Mouse (Mus musculus) B cell, adult 2 months (primary cell): ENCODE data around the gene Fhad1.
"Not testable (repeated sequence)": the region's sequence is repeated elsewhere in the genome, so short reads cannot be mapped to it uniquely, and the experiment has no call there.

Source experiments
- DNase-seq, 2 experiments: peaks; one replicate each; pipeline ENCODE4 v3.0.0; 2022

Fhad1 gene

DNA sequence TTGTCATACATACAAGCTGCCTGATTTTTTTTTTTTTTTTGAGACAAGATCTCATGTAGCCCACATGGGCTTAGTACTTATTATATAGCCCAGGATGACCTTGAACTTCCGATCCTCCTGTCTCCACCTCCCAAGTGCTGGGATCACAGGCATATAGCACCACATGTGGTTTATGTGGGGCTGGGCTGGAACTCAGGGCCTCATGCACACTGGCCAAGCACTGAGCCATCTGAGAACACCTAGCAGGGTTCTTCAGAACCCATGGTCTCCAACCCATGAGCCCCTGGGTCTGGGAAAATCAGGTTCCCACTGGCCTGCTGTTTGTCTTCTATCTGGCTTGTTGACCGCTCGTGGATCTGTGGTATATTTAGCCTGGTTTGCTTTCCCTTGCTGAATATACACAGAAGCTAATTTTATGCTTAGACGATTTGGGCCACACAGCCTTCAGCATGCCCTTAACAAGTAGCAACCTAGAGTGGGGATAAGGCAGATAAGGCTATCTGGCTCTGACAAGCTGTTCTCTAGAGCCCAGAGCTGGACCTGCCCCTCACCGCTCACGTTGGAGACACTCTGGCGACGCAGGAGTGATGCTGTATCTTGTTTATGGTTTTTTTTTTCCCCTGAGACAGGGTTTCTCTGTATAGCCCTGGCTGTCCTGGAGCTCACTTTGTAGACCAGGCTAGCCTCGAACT, 24.9 kb upstream of the Fhad1 start:
- DNase-seq = no peak

DNA sequence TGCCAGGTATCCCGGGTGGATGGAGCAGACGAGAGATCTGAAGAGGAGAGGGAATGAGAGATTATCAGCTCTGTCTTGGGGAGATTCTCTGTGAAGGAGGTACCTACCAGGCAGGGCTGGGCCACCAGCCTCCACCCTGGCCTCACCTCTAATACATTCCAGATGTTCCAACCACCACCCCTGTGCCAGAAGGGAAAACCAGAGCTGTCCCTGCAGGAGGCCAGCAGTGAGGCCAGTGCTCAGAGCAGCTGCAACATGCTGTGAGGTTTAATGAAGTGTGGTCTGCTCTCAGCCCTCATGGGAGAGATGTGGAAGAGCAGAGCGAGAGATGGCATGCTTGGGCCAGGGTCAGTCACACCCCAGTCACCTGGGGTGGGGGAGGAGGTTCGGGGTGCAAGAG, 23.0 kb upstream of the Fhad1 start:
- DNase-seq = no peak

DNA sequence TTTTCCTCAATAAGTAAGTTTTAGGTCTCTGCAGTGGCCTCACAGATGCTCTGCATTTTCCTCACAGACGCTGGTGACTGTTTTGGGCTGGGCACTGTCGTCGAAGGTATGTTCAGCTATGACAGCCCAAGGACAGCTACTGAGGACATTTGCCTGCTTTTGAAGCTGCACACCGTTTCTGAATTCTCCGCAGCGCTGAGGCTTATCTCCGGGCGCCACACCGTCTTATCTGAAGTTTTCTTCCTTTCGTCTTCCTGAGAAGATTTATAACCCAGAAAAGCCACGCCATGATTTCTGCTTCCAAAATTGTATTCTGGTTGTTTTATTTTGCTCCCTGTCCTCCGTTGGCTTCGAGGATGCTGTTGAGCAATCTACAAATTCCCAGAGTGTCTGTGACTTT, 13.7 kb upstream of the Fhad1 start:
- no peak for DNase-seq

DNA sequence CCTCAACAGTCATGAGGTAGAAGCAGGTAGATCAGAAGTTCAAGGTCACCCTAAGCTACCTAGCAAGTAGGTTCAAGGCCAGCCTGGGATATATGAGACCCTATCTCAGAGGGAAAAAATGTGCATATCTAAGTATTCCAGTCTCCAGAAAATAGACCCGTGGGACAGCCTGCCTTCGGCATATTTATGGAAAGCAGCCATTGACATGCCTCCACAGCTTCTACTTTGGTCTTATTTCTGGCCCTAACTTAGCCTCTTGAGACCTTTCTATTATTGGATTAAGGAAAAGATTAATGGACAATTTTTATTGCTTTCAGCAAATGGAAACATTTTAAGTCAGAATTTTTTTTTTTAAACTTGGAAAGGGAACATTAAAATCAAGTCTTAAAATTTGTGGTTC, 12.1 kb upstream of the Fhad1 start:
- no peak for DNase-seq

DNA sequence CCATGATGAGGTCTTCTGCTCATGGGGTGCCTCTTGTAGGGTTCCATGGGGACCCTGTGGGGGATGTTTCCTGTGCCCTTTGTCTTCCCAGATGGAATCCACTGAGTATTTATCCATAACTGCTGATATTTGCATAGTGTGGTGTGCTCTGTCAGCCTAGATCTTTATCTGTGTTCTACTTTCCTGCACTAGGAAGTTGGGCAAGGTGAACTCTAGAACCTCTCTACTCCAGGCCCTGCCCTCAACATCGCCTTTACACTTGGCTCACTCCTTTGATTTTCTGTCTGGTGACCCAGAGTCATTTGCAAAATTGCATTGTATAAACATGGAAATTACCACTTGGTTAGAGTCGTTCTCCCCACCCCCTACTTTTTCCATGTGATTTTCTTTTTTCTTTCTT, 9.7 kb upstream of the Fhad1 start:
- DNase-seq = no peak

DNA sequence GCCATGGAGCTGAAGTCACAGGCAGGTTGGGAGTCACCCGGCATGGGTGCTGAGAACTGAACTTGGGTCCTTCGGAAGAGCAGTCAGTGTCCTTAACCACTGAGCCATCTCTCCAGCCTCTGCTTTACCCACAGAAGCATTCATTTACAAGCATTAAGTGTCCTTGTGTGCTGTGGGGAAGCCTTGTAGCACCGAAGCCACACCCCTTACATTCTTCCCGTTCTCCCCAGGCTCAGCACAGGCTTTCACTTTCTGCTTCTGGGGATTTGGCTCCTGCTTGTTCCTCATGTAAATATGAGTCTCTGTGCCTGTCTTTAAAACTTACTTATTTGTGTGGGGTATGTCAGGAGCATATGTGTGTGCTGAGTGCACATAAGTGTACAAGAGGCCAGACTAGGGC, 8.3 kb upstream of the Fhad1 start:
- no peak for DNase-seq

DNA sequence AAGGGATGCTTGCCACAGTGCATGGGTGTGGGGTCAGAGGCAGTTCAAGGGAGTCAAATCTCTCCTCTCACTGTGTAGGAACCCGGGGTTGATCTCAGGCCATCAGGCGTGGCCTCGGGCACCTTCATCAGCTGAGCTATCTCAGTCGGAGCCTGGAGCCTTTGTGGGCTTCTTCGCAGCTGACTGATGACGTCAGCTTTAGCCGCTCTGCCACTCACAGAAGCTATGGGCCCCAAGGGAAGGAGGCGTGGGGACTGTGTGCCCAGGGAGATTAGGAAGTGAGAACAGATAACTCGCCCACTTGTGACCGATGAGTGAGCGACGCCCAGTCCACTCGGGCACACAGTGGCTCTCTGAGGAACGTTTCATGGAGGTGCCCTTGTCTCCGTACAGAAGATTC, 2.8 kb upstream of the Fhad1 start:
- DNase-seq = peak; percentile 24 to 37

DNA sequence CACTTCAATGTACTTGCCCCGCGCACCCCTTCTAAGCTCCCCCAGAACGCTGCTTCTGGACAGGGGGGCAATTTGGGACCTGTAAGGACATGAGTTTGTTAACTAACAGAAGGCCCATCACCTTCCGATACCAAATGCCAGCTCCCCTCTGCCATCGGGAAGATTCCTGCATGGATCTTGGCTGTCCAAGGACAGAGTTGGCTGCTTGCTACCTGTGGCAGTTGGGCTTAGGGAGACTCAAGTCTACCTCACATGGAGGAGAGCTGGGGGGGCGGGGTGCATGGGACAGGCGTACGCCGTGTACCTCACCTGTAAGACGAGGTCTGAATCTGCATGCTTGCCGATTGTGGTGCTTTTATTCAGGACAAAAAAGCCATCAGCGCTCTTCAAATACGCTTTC, 3.6 kb downstream of the Fhad1 start:
- DNase-seq = no peak

DNA sequence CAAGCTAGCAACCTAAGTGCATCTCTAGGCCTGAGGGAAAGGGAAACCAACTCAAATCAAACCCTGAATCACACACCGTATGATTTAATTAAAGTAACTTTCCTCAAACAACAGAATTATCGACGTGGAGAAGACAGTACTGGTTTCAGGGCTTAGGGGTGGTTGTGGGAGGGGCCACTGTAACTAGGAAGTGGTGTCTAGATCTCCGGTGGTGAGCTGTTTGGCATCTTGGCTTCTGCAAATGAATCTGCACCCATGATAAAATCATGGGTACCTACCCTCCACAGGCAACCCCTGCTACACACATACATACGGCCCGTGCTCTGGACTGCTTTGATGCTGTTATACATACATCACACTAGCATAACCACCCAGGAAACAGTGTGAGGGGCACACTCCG, 4.4 kb downstream of the Fhad1 start:
- no peak for DNase-seq

DNA sequence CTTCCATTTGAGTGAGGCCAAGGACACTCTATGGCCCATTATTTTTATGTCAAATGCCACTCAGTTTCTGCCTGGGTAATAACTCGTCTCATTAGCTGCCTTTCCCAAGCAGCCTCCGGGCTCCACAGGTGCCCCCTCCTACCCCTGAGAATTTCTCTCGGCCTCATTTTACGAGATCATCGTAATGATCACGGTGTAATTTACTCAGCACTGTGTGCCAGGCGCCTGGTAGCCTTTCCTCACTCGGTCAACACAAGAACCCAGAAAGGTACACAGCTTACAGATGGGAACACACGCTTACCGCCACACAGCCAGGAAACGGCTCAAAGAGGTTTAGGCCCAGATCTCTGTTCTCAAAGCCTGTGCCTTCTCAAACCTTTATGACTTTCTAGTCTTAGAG, 6.7 kb downstream of the Fhad1 start:
- DNase-seq = no peak

DNA sequence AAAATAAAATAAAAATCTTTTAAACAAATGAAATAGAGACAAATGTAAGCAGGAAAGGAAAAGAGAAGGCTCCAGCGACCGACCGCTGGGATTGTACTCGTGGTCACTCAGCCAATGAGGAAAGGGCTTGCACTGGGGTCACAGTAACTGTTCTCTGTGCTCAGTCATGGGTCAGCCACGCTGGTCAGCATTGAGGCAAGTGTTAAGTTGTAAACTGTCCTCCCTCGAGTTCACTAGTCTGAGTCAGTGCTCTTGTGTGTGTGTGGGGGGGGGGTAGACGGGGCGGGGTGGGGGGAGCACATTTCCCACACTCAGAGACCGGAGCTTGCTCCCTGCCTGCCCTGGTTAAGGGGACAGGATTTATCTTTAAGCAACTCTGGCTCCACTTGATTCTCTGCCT, 14.3 kb downstream of the Fhad1 start:
- DNase-seq = no peak

DNA sequence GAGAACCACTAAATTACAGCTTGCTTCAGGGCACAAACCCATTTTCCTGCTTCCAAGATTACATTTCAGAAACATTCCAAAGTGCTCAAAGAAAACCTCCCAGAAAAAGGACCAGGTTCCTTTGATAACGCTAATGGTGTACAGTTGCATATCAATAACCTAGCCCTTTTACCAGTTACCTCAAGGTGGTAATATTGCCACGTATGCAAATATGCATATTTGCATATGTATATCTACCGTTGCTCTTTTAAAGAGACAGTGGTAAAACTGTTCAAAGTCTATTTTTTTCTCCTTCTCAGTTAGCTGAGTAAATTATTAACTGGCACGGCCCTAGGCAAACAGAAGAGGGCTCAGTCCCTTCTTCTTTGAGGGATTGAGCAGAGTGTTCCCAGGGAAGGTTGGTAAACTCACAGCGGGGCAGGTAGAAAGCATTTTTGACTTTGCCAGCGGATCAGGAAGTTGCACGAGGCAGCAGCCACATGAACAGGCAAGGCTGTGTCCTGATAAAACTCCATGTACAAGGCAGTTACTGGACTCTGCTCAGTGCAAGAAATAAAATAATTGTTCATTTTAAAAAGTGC, 15.3 kb downstream of the Fhad1 start:
- no peak for DNase-seq

DNA sequence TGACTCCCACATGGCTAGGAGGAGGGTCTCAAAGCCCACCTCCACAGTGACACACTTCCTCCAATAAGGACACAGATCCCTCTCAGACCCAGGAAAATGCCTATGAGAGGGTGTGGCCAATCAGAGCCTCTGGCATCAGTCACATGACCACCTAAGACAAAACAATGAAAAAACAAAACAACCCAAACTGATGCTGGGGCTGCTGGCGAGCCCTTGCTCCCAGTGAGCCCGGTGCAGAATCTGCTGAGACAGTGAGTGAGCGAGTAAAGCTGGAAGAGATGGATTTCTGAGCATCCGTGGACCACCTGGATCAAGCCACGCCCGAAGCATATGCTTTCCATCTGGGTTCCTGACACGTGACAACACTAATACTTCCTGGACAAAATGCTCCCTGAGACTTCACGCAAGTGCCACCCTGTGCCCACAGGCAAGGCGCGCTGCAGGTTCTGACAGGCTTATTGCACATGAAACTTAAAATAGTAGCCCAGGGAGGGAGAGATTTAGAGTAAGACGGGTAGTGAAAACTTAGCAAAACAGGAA, 16.5 kb downstream of the Fhad1 start:
- peak; percentile 12 to 18 for DNase-seq

DNA sequence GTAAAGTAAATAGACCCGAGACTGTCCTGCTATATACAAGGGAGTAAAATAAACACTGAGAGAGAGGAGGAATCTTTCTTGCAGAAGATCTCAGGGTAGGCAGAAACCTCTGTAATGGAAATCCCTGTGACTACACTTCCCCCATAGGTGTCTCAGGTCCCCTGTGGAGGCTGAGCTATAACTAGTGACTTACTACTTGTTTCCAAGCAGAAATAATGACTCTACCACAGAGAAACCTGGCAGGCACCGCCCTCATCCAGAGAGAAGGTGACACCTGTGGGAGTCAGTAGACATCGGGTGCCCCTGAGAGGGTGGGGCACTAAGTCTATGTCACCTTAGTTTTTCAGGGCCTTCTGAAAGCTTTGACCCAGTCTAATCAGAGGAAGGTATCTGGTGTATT, 18.0 kb downstream of the Fhad1 start:
- no peak for DNase-seq

DNA sequence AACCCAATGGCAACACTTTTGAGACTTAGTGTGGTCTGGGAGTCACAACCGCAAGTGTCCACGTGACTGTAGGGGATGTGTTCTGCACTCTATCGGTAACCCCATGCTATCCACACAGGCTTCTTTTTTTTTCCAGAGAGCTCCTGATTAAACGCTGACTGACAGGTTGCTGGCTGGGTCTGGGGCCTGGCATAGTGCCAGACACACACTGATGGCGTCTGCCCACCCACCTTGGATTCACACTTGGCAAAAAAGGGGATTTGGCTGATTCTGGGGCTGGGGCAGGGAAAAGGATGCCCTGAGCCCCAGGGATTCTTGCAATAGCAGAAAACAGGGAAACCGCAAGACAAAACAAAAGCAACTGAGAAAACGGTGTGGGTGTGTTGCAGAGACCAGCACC, 18.8 kb downstream of the Fhad1 start:
- no peak for DNase-seq

DNA sequence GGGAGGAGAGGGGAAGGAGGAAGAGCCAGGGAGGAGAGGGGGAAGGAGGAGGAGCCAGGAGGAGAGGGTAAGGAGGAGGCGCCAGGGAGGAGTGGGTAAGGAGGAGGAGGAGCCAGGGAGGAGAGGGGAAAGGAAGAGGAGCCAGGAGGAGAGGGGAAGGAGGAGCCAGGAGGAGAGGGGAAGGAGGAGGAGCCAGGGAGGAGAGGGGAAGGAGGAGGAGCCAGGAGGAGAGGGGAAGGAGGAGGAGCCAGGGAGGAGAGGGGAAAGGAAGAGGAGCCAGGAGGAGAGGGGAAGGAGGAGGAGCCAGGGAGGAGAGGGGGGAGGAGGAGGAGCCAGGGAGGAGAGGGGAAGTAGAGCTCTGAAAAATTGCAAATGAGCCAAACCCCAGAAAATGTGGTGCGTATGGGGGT, 20.8 kb downstream of the Fhad1 start:
- DNase-seq = not testable (repeated sequence)

DNA sequence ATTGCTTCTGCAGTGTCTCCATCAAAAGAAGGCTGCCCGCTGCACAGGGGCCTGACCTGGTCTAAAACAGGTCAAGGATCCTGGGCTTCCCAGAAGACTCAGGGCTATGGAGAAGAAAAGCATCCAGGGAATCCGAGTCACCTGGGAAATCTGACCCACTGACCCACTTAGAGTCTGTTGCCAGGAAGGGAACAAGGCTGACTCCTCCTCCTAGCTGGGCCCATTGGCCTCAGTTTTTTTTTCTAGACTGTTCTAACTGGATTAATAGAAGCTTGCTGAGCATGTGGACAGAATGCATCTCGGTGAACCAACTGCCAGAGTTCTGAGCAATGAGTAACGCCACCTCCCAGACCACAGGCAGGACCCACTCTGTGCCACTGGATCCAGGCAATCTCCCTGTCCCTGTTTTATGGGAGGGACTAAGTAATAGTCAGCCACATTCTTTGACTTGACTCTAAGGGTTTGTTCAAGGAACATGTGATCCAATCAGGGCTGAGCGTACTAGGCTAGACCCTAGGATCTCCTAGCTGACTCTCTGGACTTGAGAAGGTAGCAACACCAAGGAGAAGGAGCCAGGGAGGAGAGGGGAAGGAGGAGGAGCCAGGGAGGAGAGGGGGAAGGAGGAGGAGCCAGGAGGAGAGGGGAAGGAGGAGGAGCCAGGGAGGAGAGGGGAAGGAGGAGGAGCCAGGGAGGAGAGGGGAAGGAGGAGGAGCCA, 21.4 kb downstream of the Fhad1 start:
- DNase-seq = no peak

DNA sequence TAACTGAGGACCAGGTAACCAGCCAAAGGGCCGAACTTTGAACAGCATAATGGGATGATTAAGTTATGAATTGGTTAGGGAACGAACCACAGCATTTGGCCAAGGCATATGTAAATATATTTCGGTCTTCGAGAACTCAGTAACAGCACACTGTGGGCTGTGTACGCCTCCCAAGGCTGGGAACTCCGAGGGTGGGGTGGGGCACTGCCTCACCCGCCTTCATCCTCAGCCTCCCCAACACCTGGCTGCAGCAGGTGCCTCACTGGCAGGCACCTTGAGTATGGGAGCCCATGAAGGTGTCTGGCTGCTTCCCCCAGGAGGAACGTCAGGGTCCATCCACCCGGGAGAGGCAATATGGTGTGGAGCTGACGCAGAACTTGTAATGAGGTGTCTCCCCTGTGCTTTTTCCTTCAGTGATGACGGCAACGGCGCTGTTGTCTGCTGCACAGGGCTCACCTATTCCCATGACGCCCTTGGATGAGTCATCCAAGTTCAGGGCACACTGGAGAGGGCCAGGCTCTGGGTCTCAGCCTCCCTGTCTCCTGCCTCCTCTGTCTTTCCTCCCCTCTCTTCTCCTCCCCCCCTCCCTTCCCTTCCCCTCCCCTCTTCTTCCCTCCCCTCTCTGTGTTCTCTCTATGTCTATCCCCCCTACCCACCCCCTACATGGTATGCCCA, 22.2 kb downstream of the Fhad1 start:
- no peak for DNase-seq

DNA sequence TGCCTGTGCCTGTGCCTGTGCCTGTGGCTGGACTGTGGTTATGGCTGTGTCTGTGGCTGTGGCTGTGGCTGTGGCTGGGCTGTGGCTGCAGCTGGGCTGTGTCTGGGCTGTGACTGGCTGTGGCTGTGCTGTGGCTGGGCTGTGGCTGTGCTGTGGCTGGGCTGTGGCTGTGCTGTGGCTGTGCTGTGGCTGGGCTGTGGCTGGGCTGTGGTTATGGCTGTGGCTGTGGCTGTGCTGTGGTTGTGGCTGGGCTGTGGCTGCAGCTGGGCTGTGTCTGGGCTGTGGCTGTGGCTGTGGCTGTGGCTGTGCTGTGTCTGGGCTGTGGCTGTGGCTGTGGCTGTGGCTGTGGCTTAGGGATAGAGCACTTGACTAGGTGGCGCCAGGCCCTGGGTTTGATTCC, 26.7 kb downstream of the Fhad1 start:
- DNase-seq = no peak

DNA sequence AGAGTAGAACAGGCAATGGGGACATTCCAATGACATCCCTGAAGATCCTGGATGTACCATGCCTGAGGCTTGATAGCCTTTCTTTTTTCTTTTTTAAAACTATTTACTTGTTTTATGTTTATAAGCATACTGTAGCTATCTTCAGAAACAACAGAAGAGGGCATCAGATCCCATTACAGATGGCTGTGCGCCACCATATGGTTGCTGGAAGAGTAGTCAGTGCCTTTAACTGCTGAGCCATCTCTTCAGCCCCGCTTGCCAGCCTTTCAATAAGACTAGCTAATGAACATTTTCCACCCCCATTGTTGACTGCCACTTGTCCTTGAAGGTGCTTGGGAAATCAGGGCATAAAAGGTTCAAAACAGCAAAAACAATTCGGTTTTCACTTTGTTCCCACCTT, 31.2 kb downstream of the Fhad1 start:
- DNase-seq = no peak

DNA sequence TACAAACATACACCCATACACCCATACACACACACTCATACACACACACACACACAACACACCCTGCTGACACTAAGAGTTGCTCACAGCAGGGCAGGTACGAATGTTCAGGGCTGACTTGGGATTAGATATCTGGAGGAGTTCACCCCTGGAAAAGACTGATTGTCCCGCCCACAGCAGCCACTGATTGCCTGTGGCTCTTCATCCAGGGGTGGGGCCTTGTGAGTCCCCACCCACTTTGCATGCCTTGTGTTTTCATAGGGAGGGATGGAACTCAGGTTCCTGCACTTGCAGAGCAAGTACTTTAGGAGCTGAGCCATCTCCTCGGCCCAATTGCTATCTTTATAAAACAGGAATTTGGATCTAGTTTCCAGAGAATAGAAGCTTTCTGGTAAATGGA, 33.4 kb downstream of the Fhad1 start:
- no peak for DNase-seq

DNA sequence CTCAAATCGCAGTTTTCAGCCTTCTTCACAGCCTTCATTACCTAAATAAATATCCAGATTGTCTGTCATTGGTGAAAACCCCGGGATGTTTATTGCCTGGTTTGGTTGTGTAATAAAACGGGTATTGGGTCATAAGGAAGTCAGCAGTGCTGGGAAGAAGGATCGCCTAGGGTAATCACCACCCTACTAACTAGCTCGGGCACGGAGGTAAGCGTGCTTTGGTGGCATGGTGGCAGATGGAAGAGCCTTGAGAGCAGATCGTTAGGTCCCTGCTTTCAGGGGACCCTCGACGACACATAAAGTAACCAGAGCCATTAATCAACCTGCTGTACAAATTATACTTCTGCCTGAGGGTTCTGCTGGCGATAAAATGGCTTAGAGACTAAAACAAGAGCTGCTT, 36.3 kb downstream of the Fhad1 start:
- no peak for DNase-seq

DNA sequence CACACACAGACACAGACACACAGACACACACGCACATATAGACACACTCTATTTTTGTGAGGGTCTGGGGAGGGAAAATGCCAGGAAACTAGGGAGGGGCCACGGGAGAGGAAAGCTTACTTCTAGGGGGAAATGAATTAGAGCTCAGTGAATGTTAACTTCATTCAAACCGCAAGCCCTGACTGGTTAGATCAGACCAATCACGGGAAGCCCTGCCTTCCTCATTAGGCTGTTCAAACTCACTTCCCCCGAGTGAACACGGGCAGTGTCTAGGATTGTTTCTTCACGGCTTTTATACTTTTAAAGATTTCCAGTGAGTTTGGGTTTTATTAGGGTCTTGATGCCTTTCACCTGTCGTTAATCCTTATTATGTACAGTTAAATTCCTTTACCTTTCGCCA, 37.5 kb downstream of the Fhad1 start:
- no peak for DNase-seq

DNA sequence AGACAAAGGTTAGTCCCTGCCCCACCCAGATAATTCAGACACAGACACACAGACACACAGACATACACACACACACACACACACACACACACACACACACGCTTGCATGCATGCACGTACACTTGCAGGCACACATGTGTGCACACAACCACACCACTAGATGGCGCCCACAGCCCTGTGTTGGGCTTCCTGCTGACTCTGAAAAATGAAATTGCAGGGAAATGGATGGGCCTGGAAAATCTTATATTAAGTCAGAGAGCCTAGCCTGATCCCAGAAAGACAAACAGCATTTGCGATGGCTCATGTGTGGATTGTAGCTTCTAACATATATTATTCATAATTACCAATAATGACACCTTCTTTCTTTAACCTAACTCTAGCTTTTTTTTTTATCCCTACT, 38.7 kb downstream of the Fhad1 start:
- DNase-seq = peak; percentile 27 to 29
